Mouse (Mus musculus) neutrophil, adult 5-6 weeks (primary cell): ENCODE measurements at regions not wholly inside any gene's neighbourhood (a gene's known extent, or its start where the extent isn't known, plus 50 kb on each side); places are given as distances from the start of the nearest gene placed in this dataset.

ENCODE experiments used
- ATAC-seq: fragments of 151-379, 151-347 bp; 2 replicates; pipeline ENCODE4 v1.8.0; 2017; ENCODE audit warnings: mild to moderate bottlenecking, moderate TSS enrichment; ENCODE audit not compliant: insufficient number of reproducible peaks, poor library complexity, low FRiP score, severe bottlenecking; ENCODE audit errors: extremely low read depth

DNA sequence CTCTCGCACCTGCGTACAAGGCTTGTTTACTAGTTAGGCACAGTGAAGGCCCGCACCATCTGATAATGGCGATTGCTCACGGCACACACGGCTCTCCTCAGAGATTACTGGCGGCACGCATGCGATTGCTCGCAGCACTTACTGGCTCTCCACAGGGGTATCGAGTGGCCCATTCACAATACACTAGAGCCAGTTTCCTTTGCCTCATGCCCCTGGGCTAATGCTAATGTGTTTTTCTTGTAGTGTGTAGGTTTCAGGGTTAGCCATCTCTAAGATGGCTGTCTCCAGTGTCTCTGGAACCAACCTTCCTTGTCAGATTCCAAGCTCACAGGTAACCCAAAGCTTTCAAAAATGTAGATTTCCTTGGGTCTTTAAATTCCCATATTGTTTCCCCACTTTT, 78.1 kb upstream of the Foxn2 start:
- ATAC-seq: no peak

GRCm38 (mm10) chr17:88367876-88368275, 72.6 kb upstream of the Foxn2 start:
- ATAC-seq: no peak

GRCm38 (mm10) chr17:88369971-88370370, 70.5 kb upstream of the Foxn2 start:
- no peak for ATAC-seq

- ATAC-seq: no peak
These were observed 69.8 kb upstream of the Foxn2 start for GRCm38 (mm10) chr17:88370676-88371075.

DNA sequence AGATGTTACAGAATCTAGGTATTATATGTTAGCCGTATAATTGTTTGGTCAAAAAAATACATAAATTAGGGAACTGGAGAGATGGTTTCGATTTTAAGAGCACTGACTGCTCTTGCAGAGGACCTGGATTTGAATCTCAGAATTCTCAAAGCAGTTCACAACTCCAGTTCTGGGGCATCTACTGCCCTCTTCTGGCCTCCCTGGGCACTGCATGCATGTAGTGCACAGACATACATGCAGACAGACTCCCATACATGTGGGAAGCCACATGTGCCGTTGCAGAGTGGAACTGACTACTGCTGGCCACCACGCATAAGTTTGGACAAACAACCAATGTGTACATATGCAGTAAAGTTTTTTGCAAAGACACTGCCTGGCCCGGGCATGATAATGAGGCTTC, 62.0 kb upstream of the Foxn2 start:
- no peak for ATAC-seq

- ATAC-seq: no peak
These were observed 61.1 kb upstream of the Foxn2 start for GRCm38 (mm10) chr17:88379389-88379788.

GRCm38 (mm10) chr17:88381106-88381505, 59.4 kb upstream of the Foxn2 start:
- ATAC-seq: no peak

GRCm38 (mm10) chr17:88383447-88383846, 57.1 kb upstream of the Foxn2 start:
- no peak for ATAC-seq

DNA sequence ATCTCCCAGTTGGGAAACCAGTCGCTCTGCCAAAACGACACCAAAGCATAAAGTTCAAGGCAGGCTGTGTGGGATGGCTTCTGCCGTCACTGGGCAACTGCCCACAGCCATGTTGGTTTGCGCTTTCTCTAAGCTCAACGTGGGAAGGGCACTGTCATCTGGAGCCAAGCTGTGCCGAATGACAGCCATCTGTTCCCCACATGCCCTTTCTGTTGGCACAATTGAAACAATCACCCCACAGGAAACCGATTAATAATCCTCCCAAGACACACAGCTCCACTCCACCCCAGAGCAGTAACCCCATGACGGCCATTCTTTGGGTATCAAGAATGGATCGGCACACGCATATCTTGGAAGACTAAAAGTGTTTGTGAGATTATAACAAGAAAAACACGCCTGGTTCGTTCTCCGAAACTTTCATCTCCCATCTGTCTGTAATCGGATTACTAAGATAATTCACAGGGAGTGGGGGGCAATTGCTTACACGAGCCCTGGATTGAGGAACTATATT, 52.0 kb upstream of the Foxn2 start:
- ATAC-seq: no peak

DNA sequence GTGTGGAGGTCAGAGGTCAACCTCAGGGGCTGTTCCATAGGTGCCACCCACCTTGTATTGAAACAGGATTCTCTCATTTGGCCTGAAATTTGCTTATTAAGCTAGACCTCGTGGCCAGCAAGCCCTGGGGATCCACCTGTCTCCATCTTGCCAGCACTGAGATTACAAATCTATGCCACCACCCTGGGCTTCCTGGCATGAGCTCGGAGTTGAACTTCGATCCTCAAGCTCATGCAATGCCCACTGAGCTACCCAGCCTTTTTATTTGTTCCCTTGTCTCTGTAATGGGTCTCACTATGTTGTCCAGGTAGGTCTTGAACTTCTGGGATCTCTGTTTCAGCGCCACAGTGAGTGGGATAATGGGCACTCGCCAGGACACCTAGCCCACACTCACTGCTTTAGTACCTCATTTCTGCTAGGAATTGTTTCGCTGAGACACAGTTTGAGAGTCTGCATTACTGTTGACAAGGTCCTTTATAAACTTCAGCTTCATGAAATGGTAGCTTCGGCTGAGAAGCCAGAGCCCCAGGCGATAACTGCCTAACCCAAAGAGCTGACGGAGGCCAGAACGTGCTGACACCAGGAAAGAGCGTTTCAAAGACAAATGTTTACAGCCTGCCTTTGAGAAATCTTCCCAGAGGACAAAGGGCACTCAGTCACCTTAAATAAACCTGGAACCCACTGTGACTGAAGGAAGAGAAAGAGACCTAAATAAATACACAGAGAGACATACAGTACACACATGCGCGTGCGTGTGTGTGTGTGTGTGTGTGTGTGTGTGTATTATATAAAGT, 50.6 kb upstream of the Foxn2 start:
- ATAC-seq: no peak
